In the genomic region with DNA sequence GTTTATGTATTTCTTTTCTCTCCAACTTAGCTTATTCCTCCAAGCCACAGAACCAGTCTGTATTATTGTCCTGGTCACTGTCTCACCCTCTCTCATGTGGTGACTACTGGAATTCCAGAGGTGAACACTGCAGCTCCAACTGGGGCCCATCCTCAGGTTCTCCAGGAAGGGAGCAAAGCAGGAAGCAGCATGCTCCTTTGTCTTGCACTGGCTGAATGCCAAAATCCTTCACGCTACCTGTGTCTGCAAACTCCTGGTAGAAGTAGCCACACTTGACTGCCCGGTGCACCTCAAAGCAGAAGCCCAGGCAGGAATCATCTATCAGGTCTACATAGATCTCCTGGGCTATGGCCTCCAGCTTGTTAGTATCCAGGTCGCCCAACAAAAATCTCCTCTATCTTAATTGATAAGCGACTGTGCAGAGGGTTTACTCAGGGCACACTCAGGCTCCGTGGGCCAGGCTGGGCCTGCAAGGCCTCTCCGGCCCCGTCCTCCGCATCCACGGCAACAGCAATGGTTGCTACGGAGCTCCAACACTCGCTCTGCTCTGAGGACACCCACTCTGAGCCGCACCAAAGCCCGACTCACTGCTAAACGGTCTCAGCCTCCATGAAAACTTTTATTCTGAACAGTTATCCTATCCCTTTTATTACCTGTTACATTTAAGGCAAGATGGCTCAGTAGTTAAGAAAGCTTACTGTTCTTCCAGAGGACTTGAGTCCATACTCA, we compare ENCODE assay signal across 14 mouse cellular contexts. TPM values are rescaled to one million over a fixed set of nuclear protein-coding genes. Genes with fewer than 3 reads are reported as not detected.
DNase-seq lines count a peak whose midpoint lies in the region; ATAC-seq and TF ChIP-seq lines count a peak whose summit lies in the region.
"Had no signal": no experiment of that assay in that cellular context is flagged by ENCODE, and none has a peak within 500 bp of the region (broad histone marks: within the 10 kb centered on the region; RNA-seq: fewer than 3 reads in every experiment).

No protein-coding gene starts in this region.

- H3K27ac ChIP-seq in hindbrain, embryonic 10.5 days: peak overlapping the region; percentile 29; the same call in 1 of the 2 replicates
- H3K27ac ChIP-seq in hindbrain, postnatal 0 days: no peak overlapping the region
- no peak overlapping the region for H3K27ac ChIP-seq in intestine, embryonic 16.5 days (ENCODE audit: low read length)
- H3K27ac ChIP-seq: kidney, postnatal 0 days; liver, embryonic 14.5 days had no signal

- WGBS in hindbrain, embryonic 10.5 days: 78% methylated on average over 14 of the region's 14 CpGs
- 67% methylated on average over 14 of the region's 14 CpGs for WGBS in hindbrain, postnatal 0 days
- WGBS in intestine, embryonic 16.5 days: 64% methylated on average over 14 of the region's 14 CpGs

- no peak overlapping the region for H3K4me3 ChIP-seq in hindbrain, embryonic 10.5 days
- H3K4me3 ChIP-seq in hindbrain, postnatal 0 days (ENCODE audit: low read length): no peak overlapping the region
- no peak overlapping the region for H3K4me3 ChIP-seq in intestine, embryonic 16.5 days (ENCODE audit: low read length)

- no peak overlapping the region for H3K9ac ChIP-seq in hindbrain, postnatal 0 days (replicated peaks; ENCODE audit: low read length)
- no peak overlapping the region for H3K9ac ChIP-seq in intestine, embryonic 16.5 days (ENCODE audit: low read depth, low read length)
- H3K9ac ChIP-seq: liver, embryonic 14.5 days had no signal

- no peak for DNase-seq in hindbrain, embryonic 10.5 days (ENCODE audit: low spot score)
- DNase-seq in hindbrain, postnatal 0 days (ENCODE audit: low spot score): no peak
- peak; percentile 4 for DNase-seq in lung, postnatal 36 days
- no peak for DNase-seq in lung, postnatal 10 days
- DNase-seq in brain, adult 2 months (ENCODE audit: low read depth, low spot score): peak; percentile 11
- DNase-seq in adrenal gland, adult 8-10 months: no peak
- no peak for DNase-seq in urinary bladder, postnatal 36 days (ENCODE audit: low spot score in 2 of 2)
- DNase-seq: cerebellum, adult 8-10 months; gastrocnemius, postnatal 36 days; right cerebral cortex, postnatal 25 days; thymus, postnatal 25 days had no signal

- H3K36me3 ChIP-seq in hindbrain, embryonic 10.5 days: 0 out of 2 replicates have a peak, but pooled peaks cover 7% of the 10 kb centered on the region
- H3K36me3 ChIP-seq in hindbrain, postnatal 0 days (ENCODE audit: insufficient read depth, low read length): no peaks in the 10 kb centered on the region
- no peaks in the 10 kb centered on the region for H3K36me3 ChIP-seq in intestine, embryonic 16.5 days (ENCODE audit: control insufficient read depth, insufficient read depth, low read length)

- ATAC-seq in hindbrain, postnatal 0 days: no peak
- ATAC-seq in intestine, embryonic 16.5 days: peak; percentile 66

- peaks cover 5% of the 10 kb centered on the region for H3K4me1 ChIP-seq in hindbrain, embryonic 10.5 days (replicated peaks)
- no peaks in the 10 kb centered on the region for H3K4me1 ChIP-seq in hindbrain, postnatal 0 days (ENCODE audit: insufficient read depth, low read length)
- peaks cover 6% of the 10 kb centered on the region for H3K4me1 ChIP-seq in intestine, embryonic 16.5 days (ENCODE audit: control insufficient read depth, insufficient read depth, low read length)

- H3K4me2 ChIP-seq in hindbrain, postnatal 0 days (ENCODE audit: low read depth, low read length): no peak overlapping the region
- no peak overlapping the region for H3K4me2 ChIP-seq in intestine, embryonic 16.5 days (ENCODE audit: low read depth, low read length)

- H3K27me3 ChIP-seq in hindbrain, embryonic 10.5 days (ENCODE audit: insufficient read depth, poor library complexity, severe bottlenecking): no peaks in the 10 kb centered on the region
- no peaks in the 10 kb centered on the region for H3K27me3 ChIP-seq in hindbrain, postnatal 0 days (ENCODE audit: insufficient read depth, low read length)
- H3K27me3 ChIP-seq in intestine, embryonic 16.5 days (replicated peaks; ENCODE audit: control insufficient read depth, insufficient read depth, low read length): no peaks in the 10 kb centered on the region

- TF ChIP-seq CTCF in hindbrain, postnatal 0 days (IDR thresholded peaks at IDR 0.05; ENCODE audit: low read depth): no peak

- H3K9me3 ChIP-seq in hindbrain, embryonic 10.5 days: no peaks in the 10 kb centered on the region
- no peaks in the 10 kb centered on the region for H3K9me3 ChIP-seq in hindbrain, postnatal 0 days (ENCODE audit: low read length)
- H3K9me3 ChIP-seq in intestine, embryonic 16.5 days (ENCODE audit: control insufficient read depth, low read length): no peaks in the 10 kb centered on the region

RNA-seq across cellular contexts. Expression of a gene that starts 44.3 kb away (rescaled TPM):
- 4.3 and 6.2 TPM in 2 replicates for polyA plus RNA-seq in hindbrain, embryonic 10.5 days (2016; fragmentation: Nextera tagmentation; extraction: Ambion mirVana)
- 61.4 and 72.2 TPM in 2 replicates for total RNA-seq in hindbrain, postnatal 0 days (2014; rRNA removed)
- 14.1 and 15.7 TPM in 2 replicates for polyA plus RNA-seq in hindbrain, postnatal 0 days (2015; fragmentation: Nextera tagmentation; extraction: Ambion mirVana)
- polyA plus RNA-seq in intestine, embryonic 16.5 days (2015; fragmentation: Nextera tagmentation; extraction: Ambion mirVana): 0.82 and 0.93 TPM in 2 replicates
- total RNA-seq in adrenal gland, adult 8-10 months (2022): 1 to 10 TPM; 1.3 to 2.6 (median 1.7) TPM

RNA-seq across cellular contexts. Expression of a gene that starts 45.0 kb away (rescaled TPM):
- polyA plus RNA-seq in hindbrain, embryonic 10.5 days (2016; fragmentation: Nextera tagmentation; extraction: Ambion mirVana): 15.1 and 16.5 TPM in 2 replicates
- 40.9 and 54.2 TPM in 2 replicates for total RNA-seq in hindbrain, postnatal 0 days (2014; rRNA removed)
- polyA plus RNA-seq in hindbrain, postnatal 0 days (2015; fragmentation: Nextera tagmentation; extraction: Ambion mirVana): 33.6 and 33.7 TPM in 2 replicates
- 10.3 and 11.5 TPM in 2 replicates for polyA plus RNA-seq in intestine, embryonic 16.5 days (2015; fragmentation: Nextera tagmentation; extraction: Ambion mirVana)
- total RNA-seq in adrenal gland, adult 8-10 months (2022): 10 to 100 TPM; 20.9 to 37.6 (median 25.3) TPM

Comparison
In these comparisons a context has a peak if more than half of its experiments do, and no peak if none do; other contexts are left out.
1. DNase-seq: peak in lung, postnatal 36 days (single experiment) and brain, adult 2 months (single experiment); none in hindbrain, embryonic 10.5 days (single experiment), hindbrain, postnatal 0 days (single experiment), lung, postnatal 10 days (single experiment), adrenal gland, adult 8-10 months (single experiment) and urinary bladder, postnatal 36 days (0 of 2).